Mouse (Mus musculus): ENCODE data around the gene Gfod1.

GRCm38 (mm10) chr13:43206118-43206683, 97.8 kb downstream of the Gfod1 start:
- TF ChIP-seq CTCF (IDR thresholded peaks at IDR 0.05; ENCODE audit: borderline replicate concordance, extremely low read depth, insufficient read depth, insufficient read length) (no peak), POLR2A (IDR thresholded peaks at IDR 0.05; ENCODE audit: borderline replicate concordance, extremely low read depth, insufficient read depth, insufficient read length, poor library complexity, severe bottlenecking) (no peak)
